Mouse (Mus musculus): Measurements from ENCODE around the gene Osr1. TPM values are rescaled to one million over a fixed set of nuclear protein-coding genes. Genes with fewer than 3 reads are reported as not detected.
A peak's percentile ranks its signal among the peaks of the same experiment; 100 is the strongest.

Gene Osr1
- polyA plus RNA-seq, 1 experiment from 2014 or later, result 55.6 TPM

- Histone ChIP-seq H3K4me1 (replicated peaks; ENCODE audit: control insufficient read depth, insufficient read depth, low read length) (0 out of 2 replicates have a peak, but pooled peaks cover 3% of the 10 kb centered on the region), H3K9me3 (ENCODE audit: control insufficient read depth, low read length) (no peaks in the 10 kb centered on the region), H3K4me2 (ENCODE audit: low read length) (peak overlapping the region; percentile 62), H3K4me3 (ENCODE audit: low read depth, low read length) (no peak overlapping the region), H3K27ac (ENCODE audit: low read depth) (no peak overlapping the region), H3K9ac (ENCODE audit: low read length) (no peak overlapping the region), H3K36me3 (ENCODE audit: control insufficient read depth, insufficient read depth, low read length) (no peaks in the 10 kb centered on the region), H3K27me3 (replicated peaks; ENCODE audit: control insufficient read depth, insufficient read depth, low read length) (peaks cover 72% of the 10 kb centered on the region)
- ATAC-seq (replicated peaks; ENCODE audit: low FRiP score, low TSS enrichment, low read depth) (no peak), DNase-seq (ENCODE audit: low spot score) (peak; percentile 58)
- 15% methylated on average over 12 of the region's 12 CpGs for WGBS
These were observed 11.6 kb downstream of the Osr1 start for GRCm38 (mm10) chr12:9581506-9581905.

GRCm38 (mm10) chr12:9582248-9582995 is 12.5 kb downstream of the Osr1 start:
- Histone ChIP-seq H3K9ac (ENCODE audit: low read length) (no peak overlapping the region), H3K9me3 (ENCODE audit: control insufficient read depth, low read length) (no peaks in the 10 kb centered on the region), H3K4me1 (replicated peaks; ENCODE audit: control insufficient read depth, insufficient read depth, low read length) (0 out of 2 replicates have a peak, but pooled peaks cover 3% of the 10 kb centered on the region), H3K4me2 (ENCODE audit: low read length) (no peak overlapping the region), H3K36me3 (ENCODE audit: control insufficient read depth, insufficient read depth, low read length) (no peaks in the 10 kb centered on the region), H3K27me3 (replicated peaks; ENCODE audit: control insufficient read depth, insufficient read depth, low read length) (peaks cover 63% of the 10 kb centered on the region), H3K27ac (ENCODE audit: low read depth) (no peak overlapping the region), H3K4me3 (ENCODE audit: low read depth, low read length) (no peak overlapping the region)
- DNase-seq (ENCODE audit: low spot score) (peak; percentile 57), ATAC-seq (replicated peaks; ENCODE audit: low FRiP score, low TSS enrichment, low read depth) (no peak)
- WGBS, result 30% methylated on average over 14 of the region's 14 CpGs

GRCm38 (mm10) chr12:9583380-9583779 is 13.5 kb downstream of the Osr1 start:
- Histone ChIP-seq H3K4me3 (ENCODE audit: low read depth, low read length) (no peak overlapping the region), H3K4me2 (ENCODE audit: low read length) (no peak overlapping the region), H3K27me3 (replicated peaks; ENCODE audit: control insufficient read depth, insufficient read depth, low read length) (peaks cover 54% of the 10 kb centered on the region), H3K9ac (ENCODE audit: low read length) (no peak overlapping the region), H3K4me1 (replicated peaks; ENCODE audit: control insufficient read depth, insufficient read depth, low read length) (0 out of 2 replicates have a peak, but pooled peaks cover 3% of the 10 kb centered on the region), H3K9me3 (ENCODE audit: control insufficient read depth, low read length) (no peaks in the 10 kb centered on the region), H3K36me3 (ENCODE audit: control insufficient read depth, insufficient read depth, low read length) (no peaks in the 10 kb centered on the region), H3K27ac (ENCODE audit: low read depth) (no peak overlapping the region)
- DNase-seq (ENCODE audit: low spot score) (no peak), ATAC-seq (replicated peaks; ENCODE audit: low FRiP score, low TSS enrichment, low read depth) (no peak)
- 20% methylated on average over 2 of the region's 2 CpGs for WGBS

- Histone ChIP-seq H3K36me3 (ENCODE audit: control insufficient read depth, insufficient read depth, low read length) (no peaks in the 10 kb centered on the region), H3K4me3 (ENCODE audit: low read depth, low read length) (peak overlapping the region; percentile 36), H3K27me3 (replicated peaks; ENCODE audit: control insufficient read depth, insufficient read depth, low read length) (peaks cover 42% of the 10 kb centered on the region), H3K9me3 (ENCODE audit: control insufficient read depth, low read length) (no peaks in the 10 kb centered on the region), H3K4me2 (ENCODE audit: low read length) (peak overlapping the region; percentile 56), H3K27ac (ENCODE audit: low read depth) (no peak overlapping the region), H3K9ac (ENCODE audit: low read length) (peak overlapping the region; percentile 29; the same call in 1 of the 2 replicates), H3K4me1 (replicated peaks; ENCODE audit: control insufficient read depth, insufficient read depth, low read length) (0 out of 2 replicates have a peak, but pooled peaks cover 3% of the 10 kb centered on the region)
- peak; percentile 89 for DNase-seq (ENCODE audit: low spot score)
- under 1% methylated on average over 23 of the region's 23 CpGs for WGBS
- ATAC-seq (replicated peaks; ENCODE audit: low FRiP score, low TSS enrichment, low read depth), result peak; percentile 92
These were observed 14.6 kb downstream of the Osr1 start for GRCm38 (mm10) chr12:9584366-9585084.

GRCm38 (mm10) chr12:9585085-9585453 is 15.2 kb downstream of the Osr1 start:
- Histone ChIP-seq H3K4me2 (ENCODE audit: low read length) (peak overlapping the region; percentile 56), H3K9ac (ENCODE audit: low read length) (peak overlapping the region; percentile 29; the same call in 1 of the 2 replicates), H3K4me3 (ENCODE audit: low read depth, low read length) (peak overlapping the region; percentile 36), H3K9me3 (ENCODE audit: control insufficient read depth, low read length) (no peaks in the 10 kb centered on the region), H3K36me3 (ENCODE audit: control insufficient read depth, insufficient read depth, low read length) (no peaks in the 10 kb centered on the region), H3K27me3 (replicated peaks; ENCODE audit: control insufficient read depth, insufficient read depth, low read length) (peaks cover 37% of the 10 kb centered on the region), H3K4me1 (replicated peaks; ENCODE audit: control insufficient read depth, insufficient read depth, low read length) (0 out of 2 replicates have a peak, but pooled peaks cover 3% of the 10 kb centered on the region), H3K27ac (ENCODE audit: low read depth) (no peak overlapping the region)
- no peak for DNase-seq (ENCODE audit: low spot score)
- 1% methylated on average over 7 of the region's 7 CpGs for WGBS
- peak; percentile 41 for ATAC-seq (replicated peaks; ENCODE audit: low FRiP score, low TSS enrichment, low read depth)

- no peak for ATAC-seq (replicated peaks; ENCODE audit: low FRiP score, low TSS enrichment, low read depth)
- Histone ChIP-seq H3K9me3 (ENCODE audit: control insufficient read depth, low read length) (no peaks in the 10 kb centered on the region), H3K36me3 (ENCODE audit: control insufficient read depth, insufficient read depth, low read length) (no peaks in the 10 kb centered on the region), H3K27ac (ENCODE audit: low read depth) (no peak overlapping the region), H3K4me2 (ENCODE audit: low read length) (no peak overlapping the region), H3K9ac (ENCODE audit: low read length) (no peak overlapping the region), H3K4me3 (ENCODE audit: low read depth, low read length) (no peak overlapping the region), H3K27me3 (replicated peaks; ENCODE audit: control insufficient read depth, insufficient read depth, low read length) (peaks cover 15% of the 10 kb centered on the region), H3K4me1 (replicated peaks; ENCODE audit: control insufficient read depth, insufficient read depth, low read length) (0 out of 2 replicates have a peak, but pooled peaks cover 3% of the 10 kb centered on the region)
- no peak for DNase-seq (ENCODE audit: low spot score)
- WGBS, result 73% methylated on average over 1 of the region's 1 CpGs
These were observed 17.8 kb downstream of the Osr1 start for GRCm38 (mm10) chr12:9587732-9588131.

- DNase-seq (ENCODE audit: low spot score) (no peak), ATAC-seq (replicated peaks; ENCODE audit: low FRiP score, low TSS enrichment, low read depth) (no peak)
- Histone ChIP-seq H3K4me2 (ENCODE audit: low read length) (no peak overlapping the region), H3K36me3 (ENCODE audit: control insufficient read depth, insufficient read depth, low read length) (no peaks in the 10 kb centered on the region), H3K4me1 (replicated peaks; ENCODE audit: control insufficient read depth, insufficient read depth, low read length) (0 out of 2 replicates have a peak, but pooled peaks cover 3% of the 10 kb centered on the region), H3K9me3 (ENCODE audit: control insufficient read depth, low read length) (no peaks in the 10 kb centered on the region), H3K4me3 (ENCODE audit: low read depth, low read length) (no peak overlapping the region), H3K9ac (ENCODE audit: low read length) (no peak overlapping the region), H3K27ac (ENCODE audit: low read depth) (no peak overlapping the region), H3K27me3 (replicated peaks; ENCODE audit: control insufficient read depth, insufficient read depth, low read length) (no peaks in the 10 kb centered on the region)
- 84% methylated on average over 7 of the region's 7 CpGs for WGBS
These were observed 19.7 kb downstream of the Osr1 start for GRCm38 (mm10) chr12:9589561-9590134.

GRCm38 (mm10) chr12:9591141-9591540 is 21.2 kb downstream of the Osr1 start:
- no peaks in the 10 kb centered on the region for H3K36me3 ChIP-seq (ENCODE audit: control insufficient read depth, insufficient read depth, low read length)
- no peak overlapping the region for H3K27ac ChIP-seq (ENCODE audit: low read depth)
- H3K9ac ChIP-seq (ENCODE audit: low read length), result no peak overlapping the region
- no peaks in the 10 kb centered on the region for H3K9me3 ChIP-seq (ENCODE audit: control insufficient read depth, low read length)
- H3K4me3 ChIP-seq (ENCODE audit: low read depth, low read length), result no peak overlapping the region
- ATAC-seq (replicated peaks; ENCODE audit: low FRiP score, low TSS enrichment, low read depth) (no peak), DNase-seq (ENCODE audit: low spot score) (no peak)
- no peak overlapping the region for H3K4me2 ChIP-seq (ENCODE audit: low read length)
- no peaks in the 10 kb centered on the region for H3K27me3 ChIP-seq (replicated peaks; ENCODE audit: control insufficient read depth, insufficient read depth, low read length)
- 79% methylated on average over 3 of the region's 3 CpGs for WGBS
- H3K4me1 ChIP-seq (replicated peaks; ENCODE audit: control insufficient read depth, insufficient read depth, low read length), result no peaks in the 10 kb centered on the region

Data from intestine, embryonic 14.5 days (tissue).